Mouse (Mus musculus) megakaryocyte, embryonic 14.5 days (primary cell): ENCODE measurements around the gene Bbc3.

Source experiments
- FLI1 ChIP-seq: IDR thresholded peaks from 2 replicates; pipeline ENCODE4 v1.6.1; 2012; ENCODE audit warnings: low read length, inconsistent platforms, mixed read lengths
- GATA1 ChIP-seq: IDR thresholded peaks from 3 replicates; pipeline ENCODE4 v1.6.1; 2012; ENCODE audit warnings: mixed read lengths, low read length, inconsistent platforms, borderline replicate concordance

DNA sequence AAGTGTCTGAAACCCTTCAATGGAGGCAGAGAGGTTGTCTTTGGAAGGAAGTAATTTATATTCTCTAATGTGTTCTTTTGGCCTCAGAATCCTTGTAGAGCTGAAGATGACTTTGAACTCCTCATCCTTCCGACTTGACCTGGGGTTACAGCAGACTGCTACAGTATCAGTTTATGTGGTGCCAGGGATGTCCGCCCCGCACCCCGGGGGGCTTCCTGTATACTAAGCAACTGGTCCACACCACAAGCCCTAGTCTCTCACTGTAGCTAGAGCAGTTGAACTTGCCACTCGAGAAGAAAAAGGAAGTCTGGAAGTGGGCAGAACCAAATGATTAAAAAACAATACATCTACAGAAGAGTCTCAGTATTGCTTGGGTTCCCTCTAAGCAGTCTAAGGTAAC lies 44.4 kb upstream of the Bbc3 start:
- TF ChIP-seq GATA1 = no peak
- no peak for TF ChIP-seq FLI1
